Mouse (Mus musculus): ENCODE results near the gene Slc5a8.

DNA sequence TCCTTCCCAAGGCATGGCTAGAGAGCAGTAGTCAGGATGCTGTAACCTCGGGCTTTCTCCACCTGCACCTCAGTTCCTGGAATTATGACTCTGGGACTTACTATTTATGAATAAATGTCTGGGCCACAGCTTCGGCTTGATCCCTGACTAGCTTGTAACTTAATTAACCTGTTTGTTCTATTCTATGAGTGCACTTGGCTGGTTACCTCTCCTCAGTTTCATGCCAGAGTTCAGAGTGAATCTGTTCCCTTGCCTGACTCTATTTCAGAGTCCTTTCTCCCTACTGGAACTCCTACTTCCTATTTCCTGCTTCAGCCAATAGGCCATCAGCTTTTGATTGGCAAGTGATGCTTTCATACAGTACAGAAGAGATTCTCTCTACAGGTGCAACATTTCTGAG, 2.1 kb upstream of the Slc5a8 start:
- TF ChIP-seq POLR2A (IDR thresholded peaks at IDR 0.05; ENCODE audit: low read depth, low read length) (no peak), CTCF (IDR thresholded peaks at IDR 0.05; ENCODE audit: extremely low read depth, insufficient read length, insufficient replicate concordance, low read depth, low read length) (no peak)

All from small intestine, adult 2 months (tissue).